Mouse (Mus musculus) thymus, adult 2 months (tissue): ENCODE results near the gene Chd8.

Source experiments
- CTCF ChIP-seq: fragments of 200-500 bp; IDR thresholded peaks from 2 replicates; pipeline ENCODE4 v1.5.1; 2012; ENCODE audit warnings: mild to moderate bottlenecking, control low read depth, low read length, moderate library complexity, borderline replicate concordance; ENCODE audit not compliant: control insufficient read depth, poor library complexity, insufficient read depth; ENCODE audit errors: extremely low read depth
- POLR2A ChIP-seq: fragments of 200-500 bp; IDR thresholded peaks from 2 replicates; pipeline ENCODE4 v1.6.1; 2012; ENCODE audit warnings: mild to moderate bottlenecking, low read length, control low read depth, moderate library complexity; ENCODE audit not compliant: control insufficient read depth, poor library complexity, insufficient read depth; ENCODE audit errors: extremely low read depth

GRCm38 (mm10) chr14:52244690-52245042 lies 12.9 kb downstream of the Chd8 start:
- TF ChIP-seq CTCF (no peak), POLR2A (no peak)
